Mouse (Mus musculus): Measurements from ENCODE around the gene 3110082I17Rik.
"Not testable (repeated sequence)": the region's sequence is repeated elsewhere in the genome, so short reads cannot be mapped to it uniquely, and the experiment has no call there.

Gene 3110082I17Rik

GRCm38 (mm10) chr5:139353496-139353895 lies 106.8 kb downstream of the 3110082I17Rik start:
- no peak for DNase-seq (ENCODE audit: low spot score in 2 of 2)

GRCm38 (mm10) chr5:139352317-139352716 lies 108.0 kb downstream of the 3110082I17Rik start, which contains the start of gene Cyp2w1:
Cyp2w1 (plus strand) TSS chr5:139352617.
- DNase-seq (ENCODE audit: low spot score in 2 of 2) = no peak

GRCm38 (mm10) chr5:139351628-139352027 lies 108.7 kb downstream of the 3110082I17Rik start:
- DNase-seq (ENCODE audit: low spot score in 2 of 2) = no peak

GRCm38 (mm10) chr5:139351134-139351533 lies 109.2 kb downstream of the 3110082I17Rik start, which contains the start of gene Cox19:
Cox19 (minus strand) TSS chr5:139351418.
- no peak for DNase-seq (ENCODE audit: low spot score in 2 of 2)

- no peak for DNase-seq (ENCODE audit: low spot score in 2 of 2)
These were observed 110.6 kb downstream of the 3110082I17Rik start for GRCm38 (mm10) chr5:139349713-139350112.

- no peak for DNase-seq (ENCODE audit: low spot score in 2 of 2)
These were observed 113.1 kb downstream of the 3110082I17Rik start for GRCm38 (mm10) chr5:139347225-139347624.

- DNase-seq (ENCODE audit: low spot score in 2 of 2) = no peak
These were observed 115.0 kb downstream of the 3110082I17Rik start for GRCm38 (mm10) chr5:139345364-139345714.

GRCm38 (mm10) chr5:139344687-139345363 lies 115.5 kb downstream of the 3110082I17Rik start:
- peak; percentile 85 to 90 for DNase-seq (ENCODE audit: low spot score in 2 of 2)

GRCm38 (mm10) chr5:139344021-139344686 lies 116.2 kb downstream of the 3110082I17Rik start:
- DNase-seq (ENCODE audit: low spot score in 2 of 2) = peak; percentile 56 to 73

- no peak for DNase-seq (ENCODE audit: low spot score in 2 of 2)
These were observed 121.4 kb downstream of the 3110082I17Rik start for GRCm38 (mm10) chr5:139338891-139339290.

- DNase-seq (ENCODE audit: low spot score in 2 of 2) = no peak
These were observed 121.9 kb downstream of the 3110082I17Rik start for GRCm38 (mm10) chr5:139338403-139338802.

- no peak for DNase-seq (ENCODE audit: low spot score in 2 of 2)
These were observed 122.4 kb downstream of the 3110082I17Rik start for GRCm38 (mm10) chr5:139337826-139338370.

- no peak for DNase-seq (ENCODE audit: low spot score in 2 of 2)
These were observed 124.7 kb downstream of the 3110082I17Rik start for GRCm38 (mm10) chr5:139335634-139336033.

GRCm38 (mm10) chr5:139334394-139334793 lies 125.9 kb downstream of the 3110082I17Rik start:
- DNase-seq (ENCODE audit: low spot score in 2 of 2) = not testable (repeated sequence)

- DNase-seq (ENCODE audit: low spot score in 2 of 2) = no peak
These were observed 126.9 kb downstream of the 3110082I17Rik start for GRCm38 (mm10) chr5:139333301-139334013.

- DNase-seq (ENCODE audit: low spot score in 2 of 2) = no peak
These were observed 127.6 kb downstream of the 3110082I17Rik start for GRCm38 (mm10) chr5:139332590-139333272.

- DNase-seq (ENCODE audit: low spot score in 2 of 2) = peak; percentile 48 to 70
These were observed 128.6 kb downstream of the 3110082I17Rik start for GRCm38 (mm10) chr5:139331742-139332141.

- DNase-seq (ENCODE audit: low spot score in 2 of 2) = no peak
These were observed 129.6 kb downstream of the 3110082I17Rik start for GRCm38 (mm10) chr5:139330766-139331165.

GRCm38 (mm10) chr5:139327634-139328020 lies 132.7 kb downstream of the 3110082I17Rik start:
- no peak for DNase-seq (ENCODE audit: low spot score in 2 of 2)

GRCm38 (mm10) chr5:139326986-139327633 lies 133.2 kb downstream of the 3110082I17Rik start:
- no peak for DNase-seq (ENCODE audit: low spot score in 2 of 2)

- DNase-seq (ENCODE audit: low spot score in 2 of 2) = no peak
These were observed 134.1 kb downstream of the 3110082I17Rik start for GRCm38 (mm10) chr5:139326111-139326696.

All from frontal cortex, postnatal 10 days (tissue).